Mouse (Mus musculus): ENCODE results near the gene 1700074P13Rik.
A peak's percentile ranks its signal among the peaks of the same experiment; 100 is the strongest.
"Not testable (repeated sequence)": the region's sequence is repeated elsewhere in the genome, so short reads cannot be mapped to it uniquely, and the experiment has no call there.

The 1700074P13Rik gene

GRCm38 (mm10) chr6:40940457-40940856 is at the start of gene 1700074P13Rik:
Gene 1700074P13Rik, minus strand, starts transcription at chr6:40940557.
- DNase-seq, result no peak

- not testable (repeated sequence) for DNase-seq
These were observed 24.1 kb upstream of the 1700074P13Rik start, which contains the start of gene 1810009J06Rik for GRCm38 (mm10) chr6:40964454-40964853. Gene 1810009J06Rik, plus strand, starts transcription at chr6:40964754.

GRCm38 (mm10) chr6:40953716-40954115 is 13.4 kb upstream of the 1700074P13Rik start:
- DNase-seq, result no peak

DNA sequence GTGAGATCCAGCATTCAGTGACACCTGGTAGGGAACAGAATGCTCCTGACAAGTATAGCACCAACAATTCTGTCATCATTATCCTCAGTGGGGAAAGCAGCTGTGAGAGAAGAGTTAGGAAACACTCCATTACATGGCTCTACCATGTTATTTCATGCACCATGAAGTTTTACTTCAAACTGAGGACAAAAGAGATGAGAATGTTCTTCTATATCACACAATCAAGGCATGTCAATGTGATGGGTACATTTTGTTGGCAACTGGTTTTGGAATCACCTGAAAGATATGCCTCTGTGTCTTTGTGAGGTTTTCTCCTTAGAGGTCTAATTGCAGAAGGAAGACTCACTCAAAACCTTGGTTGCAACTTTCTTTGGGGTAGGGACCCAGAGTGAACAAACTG is 11.4 kb upstream of the 1700074P13Rik start, which contains the start of gene Gm4744:
Gm4744 (minus strand) TSS at position 101 of the 400 bp plus-strand sequence.
- DNase-seq, result no peak

- no peak for DNase-seq
These were observed 20.4 kb downstream of the 1700074P13Rik start for GRCm38 (mm10) chr6:40919954-40920353.

GRCm38 (mm10) chr6:40900287-40900686 is 40.1 kb downstream of the 1700074P13Rik start, which contains the start of gene Prss58:
Gene Prss58, minus strand, starts transcription at chr6:40900387.
- DNase-seq, result no peak

DNA sequence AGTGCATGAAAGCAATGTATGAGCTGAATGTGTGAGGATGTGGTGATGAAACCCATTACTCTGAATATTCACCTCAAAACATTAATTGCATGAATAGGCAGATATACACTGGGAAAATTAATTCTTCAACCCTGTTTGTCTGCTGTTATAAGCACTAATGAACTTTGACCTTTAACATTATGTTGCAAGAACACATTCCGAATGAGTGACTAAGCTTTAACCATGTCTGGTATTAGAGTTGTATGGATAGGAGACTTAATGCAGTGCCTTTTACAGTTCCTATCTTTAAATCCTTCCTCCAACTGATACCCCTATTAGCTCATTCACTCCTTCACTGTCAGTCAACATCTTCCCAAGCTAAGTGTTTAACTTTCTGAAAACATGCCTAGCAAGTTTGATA is 45.6 kb downstream of the 1700074P13Rik start:
- DNase-seq, result no peak

DNA sequence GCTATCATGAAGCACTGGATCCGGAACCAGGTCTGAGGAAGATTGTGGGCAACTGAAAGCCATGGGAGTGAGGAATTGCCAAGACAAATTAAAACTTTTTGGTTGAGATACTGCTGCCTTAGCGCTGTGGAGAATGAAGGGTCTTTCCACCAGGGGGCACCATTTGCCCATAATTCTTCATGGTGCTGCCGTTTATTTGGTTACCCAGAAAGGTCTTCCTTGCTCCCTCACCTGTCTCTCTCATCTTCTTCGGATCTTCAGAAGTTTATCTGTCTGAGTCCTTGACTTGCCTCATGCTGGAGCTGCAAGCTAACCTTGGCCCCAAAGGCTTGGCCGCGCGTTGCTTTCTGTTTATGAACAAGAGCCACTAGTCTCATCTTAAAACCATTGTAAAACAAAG is 46.8 kb downstream of the 1700074P13Rik start:
- DNase-seq, result peak in 1 of 2 experiments; percentile 31

DNA sequence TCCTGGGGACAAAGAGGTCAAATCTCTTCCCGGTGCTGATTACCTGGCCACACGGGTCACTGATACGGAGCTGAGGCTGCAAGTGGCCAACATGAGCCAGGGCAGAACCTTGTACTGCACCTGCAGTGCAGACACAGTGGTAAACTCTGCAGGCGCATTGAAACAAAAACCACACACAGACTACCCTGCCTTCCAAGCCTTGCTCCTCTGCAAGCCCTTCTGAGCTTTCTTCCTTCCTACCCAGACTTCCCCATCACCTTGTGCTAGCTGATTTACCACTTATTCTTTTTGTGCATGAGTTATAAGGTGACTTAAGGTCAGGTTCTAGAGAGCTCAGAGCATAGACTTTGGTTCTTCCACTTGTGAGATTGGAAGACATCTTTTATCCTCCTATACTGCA is 48.6 kb downstream of the 1700074P13Rik start:
- DNase-seq, result no peak

- DNase-seq, result no peak
These were observed 49.4 kb downstream of the 1700074P13Rik start for GRCm38 (mm10) chr6:40890973-40891372.

- DNase-seq, result no peak
These were observed 53.0 kb downstream of the 1700074P13Rik start, which contains the start of gene Moxd2 for GRCm38 (mm10) chr6:40887394-40887793. Gene Moxd2, minus strand, starts transcription at chr6:40887494.

Measured in lung, postnatal 4 days (tissue).